Mouse (Mus musculus): ENCODE measurements at regions not wholly inside any gene's neighbourhood (a gene's known extent, or its start where the extent isn't known, plus 50 kb on each side); places are given as distances from the start of the nearest gene placed in this dataset.

- 85% methylated on average over 3 of the region's 3 CpGs for WGBS
- Histone ChIP-seq H3K9me3 (ENCODE audit: control insufficient read depth) (no peaks in the 10 kb centered on the region), H3K36me3 (ENCODE audit: control insufficient read depth, insufficient read depth) (no peaks in the 10 kb centered on the region), H3K27me3 (replicated peaks; ENCODE audit: control insufficient read depth, insufficient read depth, low read length) (no peaks in the 10 kb centered on the region), H3K4me1 (replicated peaks; ENCODE audit: control insufficient read depth, insufficient read depth, low read length) (peaks cover 6% of the 10 kb centered on the region; the same call in 1 of the 2 replicates), H3K4me2 (replicated peaks; ENCODE audit: low read depth) (no peak overlapping the region), H3K27ac (ENCODE audit: low read depth, low read length) (no peak overlapping the region), H3K4me3 (ENCODE audit: low read depth, low read length) (no peak overlapping the region), H3K9ac (ENCODE audit: low read depth, low read length) (no peak overlapping the region)
- no peak for ATAC-seq
- TF ChIP-seq CTCF (IDR thresholded peaks at IDR 0.05; ENCODE audit: low read depth), result no peak
These were observed 62.4 kb upstream of the Slc6a6 start for GRCm38 (mm10) chr6:91621437-91621836.

- H3K4me3 ChIP-seq (ENCODE audit: low read depth, low read length), result no peak overlapping the region
- no peak for TF ChIP-seq CTCF (IDR thresholded peaks at IDR 0.05; ENCODE audit: low read depth)
- no peaks in the 10 kb centered on the region for H3K36me3 ChIP-seq (ENCODE audit: control insufficient read depth, insufficient read depth)
- ATAC-seq, result no peak
- H3K4me1 ChIP-seq (replicated peaks; ENCODE audit: control insufficient read depth, insufficient read depth, low read length), result peaks cover 2% of the 10 kb centered on the region; the same call in 1 of the 2 replicates
- no peaks in the 10 kb centered on the region for H3K27me3 ChIP-seq (replicated peaks; ENCODE audit: control insufficient read depth, insufficient read depth, low read length)
- no peak overlapping the region for H3K27ac ChIP-seq (ENCODE audit: low read depth, low read length)
- no peak overlapping the region for H3K4me2 ChIP-seq (replicated peaks; ENCODE audit: low read depth)
- WGBS, result 36% methylated on average over 3 of the region's 3 CpGs
- H3K9me3 ChIP-seq (ENCODE audit: control insufficient read depth), result no peaks in the 10 kb centered on the region
- H3K9ac ChIP-seq (ENCODE audit: low read depth, low read length), result no peak overlapping the region
These were observed 61.4 kb upstream of the Slc6a6 start for GRCm38 (mm10) chr6:91622425-91622824.

GRCm38 (mm10) chr6:91623646-91624045 is 60.2 kb upstream of the Slc6a6 start:
- WGBS, result 84% methylated on average over 4 of the region's 4 CpGs

GRCm38 (mm10) chr6:91629230-91629629 is 54.6 kb upstream of the Slc6a6 start:
- no peaks in the 10 kb centered on the region for H3K27me3 ChIP-seq (replicated peaks; ENCODE audit: control insufficient read depth, insufficient read depth, low read length)
- ATAC-seq, result no peak
- H3K36me3 ChIP-seq (ENCODE audit: control insufficient read depth, insufficient read depth), result no peaks in the 10 kb centered on the region
- no peak overlapping the region for H3K27ac ChIP-seq (ENCODE audit: low read depth, low read length)
- no peak overlapping the region for H3K4me2 ChIP-seq (replicated peaks; ENCODE audit: low read depth)
- 0 out of 2 replicates have a peak, but pooled peaks cover 3% of the 10 kb centered on the region for H3K9me3 ChIP-seq (ENCODE audit: control insufficient read depth)
- H3K4me3 ChIP-seq (ENCODE audit: low read depth, low read length), result no peak overlapping the region
- TF ChIP-seq CTCF (IDR thresholded peaks at IDR 0.05; ENCODE audit: low read depth), result no peak
- H3K4me1 ChIP-seq (replicated peaks; ENCODE audit: control insufficient read depth, insufficient read depth, low read length), result no peaks in the 10 kb centered on the region; the same call in 1 of the 2 replicates
- WGBS, result 91% methylated on average over 4 of the region's 4 CpGs
- H3K9ac ChIP-seq (ENCODE audit: low read depth, low read length), result no peak overlapping the region

More at GRCm38 (mm10) chr6:91623646-91624045, 60.2 kb upstream of the Slc6a6 start:
- no peaks in the 10 kb centered on the region for H3K9me3 ChIP-seq (ENCODE audit: control insufficient read depth)
- no peaks in the 10 kb centered on the region for H3K27me3 ChIP-seq (replicated peaks; ENCODE audit: control insufficient read depth, insufficient read depth, low read length)
- H3K36me3 ChIP-seq (ENCODE audit: control insufficient read depth, insufficient read depth), result no peaks in the 10 kb centered on the region
- no peak for ATAC-seq
- no peaks in the 10 kb centered on the region; the same call in 1 of the 2 replicates for H3K4me1 ChIP-seq (replicated peaks; ENCODE audit: control insufficient read depth, insufficient read depth, low read length)
- no peak overlapping the region for H3K9ac ChIP-seq (ENCODE audit: low read depth, low read length)
- no peak overlapping the region for H3K4me2 ChIP-seq (replicated peaks; ENCODE audit: low read depth)
- H3K27ac ChIP-seq (ENCODE audit: low read depth, low read length), result no peak overlapping the region
- no peak for TF ChIP-seq CTCF (IDR thresholded peaks at IDR 0.05; ENCODE audit: low read depth)
- H3K4me3 ChIP-seq (ENCODE audit: low read depth, low read length), result no peak overlapping the region

- ATAC-seq, result no peak
- Histone ChIP-seq H3K4me3 (ENCODE audit: low read depth, low read length) (no peak overlapping the region), H3K4me2 (replicated peaks; ENCODE audit: low read depth) (no peak overlapping the region), H3K9ac (ENCODE audit: low read depth, low read length) (no peak overlapping the region), H3K27ac (ENCODE audit: low read depth, low read length) (no peak overlapping the region), H3K4me1 (replicated peaks; ENCODE audit: control insufficient read depth, insufficient read depth, low read length) (no peaks in the 10 kb centered on the region), H3K36me3 (ENCODE audit: control insufficient read depth, insufficient read depth) (no peaks in the 10 kb centered on the region), H3K27me3 (replicated peaks; ENCODE audit: control insufficient read depth, insufficient read depth, low read length) (no peaks in the 10 kb centered on the region), H3K9me3 (ENCODE audit: control insufficient read depth) (0 out of 2 replicates have a peak, but pooled peaks cover 3% of the 10 kb centered on the region)
- no peak for TF ChIP-seq CTCF (IDR thresholded peaks at IDR 0.05; ENCODE audit: low read depth)
- WGBS, result 89% methylated on average over 6 of the region's 6 CpGs
These were observed 52.6 kb upstream of the Slc6a6 start for GRCm38 (mm10) chr6:91631261-91631660.
